Mouse (Mus musculus): ENCODE results near the gene Pax8. TPM values are rescaled to one million over a fixed set of nuclear protein-coding genes. Genes with fewer than 3 reads are reported as not detected.

Gene Pax8
- polyA plus RNA-seq (2014; fragmentation: Nextera tagmentation; extraction: Ambion mirVana): 23.2 and 25.5 TPM in 2 replicates

DNA sequence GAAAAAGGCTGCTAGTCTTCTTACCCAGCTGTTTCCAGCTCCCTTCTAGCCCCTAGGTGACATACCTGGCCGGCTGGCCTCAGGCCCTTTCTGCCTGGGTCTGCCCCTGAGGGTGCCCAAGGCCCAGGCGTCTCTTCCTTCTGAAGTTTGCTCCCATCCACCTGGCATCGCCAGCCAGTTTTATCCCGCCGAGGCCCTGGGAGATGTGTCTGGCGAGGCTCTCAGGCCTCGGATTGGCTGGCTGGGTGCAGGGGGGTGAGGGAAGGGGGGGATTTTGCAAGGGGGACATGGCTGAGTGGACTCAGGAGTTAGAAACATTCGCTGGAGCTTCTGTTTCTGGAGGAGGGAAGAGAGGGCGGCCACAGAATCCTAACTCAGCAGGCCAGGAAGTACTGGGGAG, at the start of gene Pax8:
TSS of gene Pax8 (minus strand) at position 180 of the 400 bp plus-strand sequence.
- Histone ChIP-seq H3K4me2 (replicated peaks; ENCODE audit: low read depth, low read length) (peak within 1 kb of the TSS; percentile 45), H3K4me1 (replicated peaks; ENCODE audit: control insufficient read depth, insufficient read depth, low read length) (no peaks in the 10 kb centered on the region; the same call in 1 of the 2 replicates), H3K9me3 (ENCODE audit: control insufficient read depth, low read length) (no peaks in the 10 kb centered on the region), H3K36me3 (ENCODE audit: control insufficient read depth, insufficient read depth, low read length) (no peaks in the 10 kb centered on the region), H3K9ac (ENCODE audit: low read depth, low read length) (peak within 1 kb of the TSS; percentile 42; the same call in 1 of the 2 replicates), H3K27me3 (ENCODE audit: control insufficient read depth, insufficient read depth, low read length) (peaks cover 34% of the 10 kb centered on the region), H3K4me3 (ENCODE audit: low read depth, low read length) (peak within 1 kb of the TSS; percentile 33), H3K27ac (ENCODE audit: low read depth, low read length) (0 out of 2 replicates have a peak within 1 kb of the TSS, but pooled peaks have one; percentile 1)
- DNase-seq (ENCODE audit: low spot score): no peak
- 15% methylated on average over 9 of the region's 9 CpGs for WGBS
- ATAC-seq (ENCODE audit: low FRiP score): peak; percentile 36

DNA sequence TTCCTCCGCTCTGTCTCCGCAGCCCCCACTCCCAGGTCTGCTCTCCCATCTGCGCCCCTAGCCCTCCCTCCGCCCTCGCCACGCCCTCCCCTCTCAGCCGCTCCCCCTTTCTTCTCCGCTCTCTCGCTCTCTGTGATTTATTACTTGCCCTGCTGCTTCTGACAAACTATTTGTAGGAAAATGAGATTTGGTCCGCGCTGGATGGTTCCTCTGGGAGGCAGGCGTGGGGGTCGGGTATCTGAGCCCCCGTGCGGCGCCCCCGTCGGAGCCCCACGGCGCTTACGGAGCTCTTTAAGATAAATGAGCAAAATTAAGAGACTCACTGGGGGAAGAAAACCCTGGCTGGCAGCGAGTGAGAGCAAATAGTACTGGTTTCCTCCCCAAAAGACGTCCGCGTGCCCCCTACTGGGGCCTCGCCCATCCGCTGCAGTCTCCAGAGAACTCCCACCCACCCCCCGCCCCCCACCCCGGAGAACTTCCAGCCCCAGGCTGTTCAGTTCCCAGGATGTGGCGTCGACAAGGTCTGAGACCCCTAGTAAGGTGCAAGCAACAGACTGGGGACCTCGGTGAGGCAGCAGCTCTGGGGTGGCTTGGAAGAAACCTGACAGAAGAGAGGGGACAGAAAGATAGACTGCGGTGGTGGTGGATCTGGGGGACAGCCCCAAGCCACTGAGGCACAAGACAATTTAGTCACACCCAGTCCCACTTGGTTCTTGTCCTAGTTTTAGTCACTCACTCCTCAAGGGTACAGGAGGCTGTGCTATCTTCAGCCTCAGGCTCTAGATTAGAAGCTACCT, 46.2 kb upstream of the Pax8 start:
- H3K4me2 ChIP-seq (replicated peaks; ENCODE audit: low read depth, low read length): peak overlapping the region; percentile 56
- peak overlapping the region; percentile 29 for H3K4me3 ChIP-seq (ENCODE audit: low read depth, low read length)
- H3K27me3 ChIP-seq (ENCODE audit: control insufficient read depth, insufficient read depth, low read length): no peaks in the 10 kb centered on the region
- H3K36me3 ChIP-seq (ENCODE audit: control insufficient read depth, insufficient read depth, low read length): no peaks in the 10 kb centered on the region
- H3K9ac ChIP-seq (ENCODE audit: low read depth, low read length): peak overlapping the region; percentile 25
- H3K4me1 ChIP-seq (replicated peaks; ENCODE audit: control insufficient read depth, insufficient read depth, low read length): no peaks in the 10 kb centered on the region
- DNase-seq (ENCODE audit: low spot score) (peak; percentile 81), ATAC-seq (ENCODE audit: low FRiP score) (peak; percentile 95)
- WGBS: under 1% methylated on average over 33 of the region's 33 CpGs
- H3K9me3 ChIP-seq (ENCODE audit: control insufficient read depth, low read length): no peaks in the 10 kb centered on the region
- peak overlapping the region; percentile 70 for H3K27ac ChIP-seq (ENCODE audit: low read depth, low read length)

DNA sequence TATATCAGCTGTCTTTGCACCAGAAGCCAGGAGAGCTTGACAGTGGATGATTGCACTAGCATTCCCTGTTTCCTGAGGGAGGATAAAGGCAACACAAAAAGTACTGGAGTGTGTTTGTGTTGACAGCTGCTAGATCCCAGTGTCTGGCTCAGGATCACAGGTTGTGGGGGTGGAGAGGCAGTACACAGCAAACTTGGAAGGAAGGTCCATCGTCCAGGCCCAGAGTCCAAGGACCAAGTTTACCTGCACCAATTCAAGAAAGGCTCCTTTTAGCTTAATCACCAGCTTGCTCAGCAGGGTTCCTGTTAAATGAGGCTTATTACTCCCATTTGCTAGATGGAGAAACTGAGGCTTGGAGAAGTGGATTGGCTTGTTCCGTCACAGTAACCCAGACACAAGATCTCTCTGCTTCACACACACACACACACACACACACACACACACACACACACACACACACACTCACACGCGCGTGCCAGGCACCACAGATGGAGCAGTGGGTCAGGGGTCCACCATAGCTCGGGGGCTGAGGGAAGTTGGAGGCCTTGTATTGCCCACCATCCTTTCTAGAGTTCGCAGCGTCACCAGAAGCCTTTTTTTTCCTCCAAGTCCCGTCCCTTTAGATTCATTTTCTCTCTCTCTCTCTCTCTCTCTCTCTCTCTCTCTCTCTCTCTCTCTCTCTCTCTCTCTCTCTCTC, 45.3 kb upstream of the Pax8 start:
- Histone ChIP-seq H3K4me2 (replicated peaks; ENCODE audit: low read depth, low read length) (peak overlapping the region; percentile 56), H3K36me3 (ENCODE audit: control insufficient read depth, insufficient read depth, low read length) (no peaks in the 10 kb centered on the region), H3K9me3 (ENCODE audit: control insufficient read depth, low read length) (no peaks in the 10 kb centered on the region), H3K4me1 (replicated peaks; ENCODE audit: control insufficient read depth, insufficient read depth, low read length) (no peaks in the 10 kb centered on the region), H3K27ac (ENCODE audit: low read depth, low read length) (peak overlapping the region; percentile 65; the same call in 1 of the 2 replicates), H3K4me3 (ENCODE audit: low read depth, low read length) (peak overlapping the region; percentile 29), H3K27me3 (ENCODE audit: control insufficient read depth, insufficient read depth, low read length) (no peaks in the 10 kb centered on the region), H3K9ac (ENCODE audit: low read depth, low read length) (peak overlapping the region; percentile 25; the same call in 1 of the 2 replicates)
- 33% methylated on average over 8 of the region's 9 CpGs for WGBS
- DNase-seq (ENCODE audit: low spot score): peak; percentile 34
- ATAC-seq (ENCODE audit: low FRiP score): peak; percentile 62

DNA sequence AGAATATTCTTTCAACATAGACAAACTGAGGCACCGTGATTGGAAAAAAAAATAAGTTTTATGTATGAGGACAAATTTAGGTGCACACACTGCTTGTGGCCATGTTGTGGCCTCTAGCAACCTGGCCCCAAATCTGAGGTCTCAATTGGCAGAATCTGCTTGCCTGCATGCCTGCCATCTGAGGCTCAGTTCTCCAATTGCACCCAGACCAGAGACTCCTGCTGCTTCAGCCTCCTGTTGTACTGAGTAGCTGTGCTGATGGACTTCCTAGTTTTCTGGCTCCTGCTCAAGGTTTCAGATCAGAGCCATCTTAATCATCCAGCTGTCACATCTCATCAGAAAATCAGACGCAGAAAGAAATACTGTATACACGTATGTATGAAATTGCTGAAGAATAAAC, 41.5 kb upstream of the Pax8 start:
- Histone ChIP-seq H3K36me3 (ENCODE audit: control insufficient read depth, insufficient read depth, low read length) (no peaks in the 10 kb centered on the region), H3K27me3 (ENCODE audit: control insufficient read depth, insufficient read depth, low read length) (no peaks in the 10 kb centered on the region), H3K9me3 (ENCODE audit: control insufficient read depth, low read length) (no peaks in the 10 kb centered on the region), H3K4me1 (replicated peaks; ENCODE audit: control insufficient read depth, insufficient read depth, low read length) (no peaks in the 10 kb centered on the region), H3K4me2 (replicated peaks; ENCODE audit: low read depth, low read length) (no peak overlapping the region), H3K27ac (ENCODE audit: low read depth, low read length) (no peak overlapping the region), H3K4me3 (ENCODE audit: low read depth, low read length) (no peak overlapping the region), H3K9ac (ENCODE audit: low read depth, low read length) (no peak overlapping the region)
- WGBS: 88% methylated on average over 3 of the region's 3 CpGs
- ATAC-seq (ENCODE audit: low FRiP score) (no peak), DNase-seq (ENCODE audit: low spot score) (no peak)

DNA sequence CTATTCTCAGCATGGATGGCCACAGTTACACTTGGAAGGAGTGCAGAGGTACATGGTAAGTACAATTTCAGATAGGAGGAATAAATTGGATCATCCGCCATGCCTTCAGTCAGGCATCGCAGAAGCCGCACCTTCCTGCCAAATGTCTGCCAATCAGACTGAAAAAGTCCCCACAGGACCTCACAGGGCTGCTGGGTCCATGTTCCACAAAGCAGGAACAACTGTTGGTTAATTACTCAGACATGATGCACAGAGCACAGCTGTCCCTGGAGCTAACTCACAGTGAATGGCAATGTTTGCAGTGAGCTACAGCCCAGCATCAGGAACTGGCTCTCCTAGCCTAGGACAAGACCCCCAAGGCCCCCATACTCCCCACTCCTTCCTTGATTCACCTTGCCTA, 32.0 kb upstream of the Pax8 start:
- no peak overlapping the region for H3K4me3 ChIP-seq (ENCODE audit: low read depth, low read length)
- H3K36me3 ChIP-seq (ENCODE audit: control insufficient read depth, insufficient read depth, low read length): no peaks in the 10 kb centered on the region
- H3K9ac ChIP-seq (ENCODE audit: low read depth, low read length): no peak overlapping the region
- DNase-seq (ENCODE audit: low spot score): no peak
- peaks cover 6% of the 10 kb centered on the region for H3K4me1 ChIP-seq (replicated peaks; ENCODE audit: control insufficient read depth, insufficient read depth, low read length)
- peaks cover 15% of the 10 kb centered on the region for H3K27me3 ChIP-seq (ENCODE audit: control insufficient read depth, insufficient read depth, low read length)
- no peak overlapping the region for H3K27ac ChIP-seq (ENCODE audit: low read depth, low read length)
- WGBS: 94% methylated on average over 3 of the region's 3 CpGs
- H3K9me3 ChIP-seq (ENCODE audit: control insufficient read depth, low read length): no peaks in the 10 kb centered on the region
- ATAC-seq (ENCODE audit: low FRiP score): no peak
- H3K4me2 ChIP-seq (replicated peaks; ENCODE audit: low read depth, low read length): no peak overlapping the region

DNA sequence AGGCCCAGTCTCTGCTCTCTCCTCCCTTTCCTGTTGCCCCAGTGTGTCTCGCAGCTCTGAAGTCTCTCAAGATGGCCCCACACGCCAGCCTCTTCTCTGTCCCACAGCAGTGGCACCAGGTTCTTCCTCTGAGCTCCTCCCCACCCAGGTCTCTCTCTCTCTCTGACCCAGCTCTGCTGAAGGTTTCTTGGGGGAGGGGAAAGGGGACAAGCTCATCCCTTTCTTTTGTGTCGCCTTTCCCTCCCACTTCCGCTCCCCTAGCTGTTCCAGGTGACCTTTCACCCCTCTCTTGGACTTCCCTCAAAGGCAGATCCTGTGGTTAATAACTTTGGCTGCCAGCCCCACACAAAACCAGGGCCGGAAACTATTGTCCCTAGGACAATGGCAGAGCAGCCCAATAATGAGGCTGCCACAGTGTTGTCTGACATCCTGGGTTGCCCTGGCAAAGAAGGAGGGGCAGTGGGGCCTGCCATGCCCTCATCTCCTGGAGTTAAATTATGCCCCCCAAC, 27.6 kb upstream of the Pax8 start:
- peaks cover 6% of the 10 kb centered on the region for H3K4me1 ChIP-seq (replicated peaks; ENCODE audit: control insufficient read depth, insufficient read depth, low read length)
- H3K36me3 ChIP-seq (ENCODE audit: control insufficient read depth, insufficient read depth, low read length): no peaks in the 10 kb centered on the region
- H3K4me3 ChIP-seq (ENCODE audit: low read depth, low read length): no peak overlapping the region
- DNase-seq (ENCODE audit: low spot score) (peak; percentile 76), ATAC-seq (ENCODE audit: low FRiP score) (peak; percentile 95)
- 6% methylated on average over 5 of the region's 5 CpGs for WGBS
- no peak overlapping the region for H3K4me2 ChIP-seq (replicated peaks; ENCODE audit: low read depth, low read length)
- no peak overlapping the region for H3K27ac ChIP-seq (ENCODE audit: low read depth, low read length)
- peaks cover 31% of the 10 kb centered on the region for H3K27me3 ChIP-seq (ENCODE audit: control insufficient read depth, insufficient read depth, low read length)
- no peak overlapping the region for H3K9ac ChIP-seq (ENCODE audit: low read depth, low read length)
- H3K9me3 ChIP-seq (ENCODE audit: control insufficient read depth, low read length): no peaks in the 10 kb centered on the region

DNA sequence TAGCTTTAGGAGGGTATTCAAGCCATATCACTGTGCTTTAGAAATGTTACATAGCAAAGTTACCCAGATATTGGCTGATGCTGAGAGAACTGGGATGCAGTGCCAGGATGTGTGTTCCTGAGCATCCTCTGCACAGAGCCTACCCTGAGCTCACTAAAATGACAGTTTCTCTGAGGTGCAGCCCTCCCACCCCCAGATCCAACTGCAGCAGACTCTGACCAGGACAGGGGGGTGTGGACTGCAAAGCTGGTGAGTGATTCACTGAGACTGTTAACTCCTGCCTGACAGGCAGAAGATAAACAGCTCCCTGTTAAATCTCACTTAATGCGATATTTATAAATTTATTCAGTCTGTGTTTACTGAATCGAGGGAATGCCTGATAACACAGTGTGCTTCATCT, 25.5 kb upstream of the Pax8 start:
- peaks cover 31% of the 10 kb centered on the region for H3K27me3 ChIP-seq (ENCODE audit: control insufficient read depth, insufficient read depth, low read length)
- no peak overlapping the region for H3K4me2 ChIP-seq (replicated peaks; ENCODE audit: low read depth, low read length)
- no peak for ATAC-seq (ENCODE audit: low FRiP score)
- DNase-seq (ENCODE audit: low spot score): no peak
- 83% methylated on average over 2 of the region's 2 CpGs for WGBS
- no peak overlapping the region for H3K27ac ChIP-seq (ENCODE audit: low read depth, low read length)
- H3K4me3 ChIP-seq (ENCODE audit: low read depth, low read length): no peak overlapping the region
- no peaks in the 10 kb centered on the region for H3K9me3 ChIP-seq (ENCODE audit: control insufficient read depth, low read length)
- no peaks in the 10 kb centered on the region for H3K36me3 ChIP-seq (ENCODE audit: control insufficient read depth, insufficient read depth, low read length)
- no peak overlapping the region for H3K9ac ChIP-seq (ENCODE audit: low read depth, low read length)
- H3K4me1 ChIP-seq (replicated peaks; ENCODE audit: control insufficient read depth, insufficient read depth, low read length): peaks cover 6% of the 10 kb centered on the region

DNA sequence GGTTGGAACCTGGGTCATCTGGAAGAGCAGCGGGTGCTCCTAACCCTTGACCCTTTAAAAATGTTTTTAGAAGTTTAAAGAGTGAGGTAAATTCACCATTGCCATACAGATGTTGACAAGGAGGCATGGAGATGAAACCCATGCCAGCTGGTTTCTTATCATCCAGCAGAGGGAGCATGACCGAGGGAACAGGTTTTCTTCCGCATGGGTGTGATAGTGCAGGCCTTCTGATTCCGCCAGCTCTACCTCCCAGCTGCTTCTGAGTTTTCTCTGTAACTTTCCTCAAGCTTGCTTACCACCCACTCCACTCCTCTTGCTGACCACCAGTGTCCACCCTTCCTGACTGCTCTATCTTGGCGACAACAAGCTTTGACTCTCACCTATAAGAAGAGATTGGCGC, 15.2 kb upstream of the Pax8 start:
- WGBS: 48% methylated on average over 6 of the region's 6 CpGs
- Histone ChIP-seq H3K36me3 (ENCODE audit: control insufficient read depth, insufficient read depth, low read length) (no peaks in the 10 kb centered on the region), H3K27ac (ENCODE audit: low read depth, low read length) (no peak overlapping the region)

More for the DNA sequence above, 15.2 kb upstream of the Pax8 start:
- Histone ChIP-seq H3K27me3 (ENCODE audit: control insufficient read depth, insufficient read depth, low read length) (no peaks in the 10 kb centered on the region), H3K4me1 (replicated peaks; ENCODE audit: control insufficient read depth, insufficient read depth, low read length) (no peaks in the 10 kb centered on the region), H3K4me2 (replicated peaks; ENCODE audit: low read depth, low read length) (no peak overlapping the region), H3K9me3 (ENCODE audit: control insufficient read depth, low read length) (no peaks in the 10 kb centered on the region), H3K4me3 (ENCODE audit: low read depth, low read length) (no peak overlapping the region), H3K9ac (ENCODE audit: low read depth, low read length) (no peak overlapping the region)
- ATAC-seq (ENCODE audit: low FRiP score) (no peak; the same call in 1 of the 2 replicates), DNase-seq (ENCODE audit: low spot score) (no peak)

All from hindbrain, embryonic 11.5 days (tissue).